Mouse (Mus musculus) fat pad, adult 2 months (tissue): ENCODE measurements around the gene Areg.
A peak's percentile ranks its signal among the peaks of the same experiment; 100 is the strongest.

Experiments
- DNase-seq: peaks from one replicate; pipeline ENCODE4 v3.0.0-alpha.2; 2011; ENCODE audit warnings: low read depth, low spot score; ENCODE audit errors: extremely low read depth

Areg gene

DNA sequence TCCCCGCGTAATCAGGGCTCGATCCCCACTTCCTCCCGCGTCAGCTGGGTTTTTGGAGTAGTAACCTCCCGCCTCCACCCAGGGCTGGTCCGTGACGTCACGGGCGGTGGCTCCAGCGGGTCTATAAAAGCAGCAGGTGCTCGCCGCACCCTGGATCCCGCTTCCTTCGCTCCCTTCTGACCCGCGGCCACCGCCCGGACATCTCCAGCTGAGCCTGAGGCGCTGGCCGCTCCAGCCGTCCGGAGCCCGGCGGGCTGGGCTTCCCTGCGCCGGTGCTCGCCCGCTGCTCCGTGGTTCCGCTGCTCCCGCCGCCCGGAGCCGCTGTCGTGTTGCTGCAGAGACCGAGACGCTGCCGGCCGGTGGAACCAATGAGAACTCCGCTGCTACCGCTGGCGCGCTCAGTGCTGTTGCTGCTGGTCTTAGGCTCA is at the start of gene Areg:
Gene Areg (plus strand): TSS at position 154 of the 428 bp plus-strand sequence.
- no peak for DNase-seq

- no peak for DNase-seq
These were observed 49.1 kb upstream of the Areg start for GRCm38 (mm10) chr5:91090301-91090700.

DNA sequence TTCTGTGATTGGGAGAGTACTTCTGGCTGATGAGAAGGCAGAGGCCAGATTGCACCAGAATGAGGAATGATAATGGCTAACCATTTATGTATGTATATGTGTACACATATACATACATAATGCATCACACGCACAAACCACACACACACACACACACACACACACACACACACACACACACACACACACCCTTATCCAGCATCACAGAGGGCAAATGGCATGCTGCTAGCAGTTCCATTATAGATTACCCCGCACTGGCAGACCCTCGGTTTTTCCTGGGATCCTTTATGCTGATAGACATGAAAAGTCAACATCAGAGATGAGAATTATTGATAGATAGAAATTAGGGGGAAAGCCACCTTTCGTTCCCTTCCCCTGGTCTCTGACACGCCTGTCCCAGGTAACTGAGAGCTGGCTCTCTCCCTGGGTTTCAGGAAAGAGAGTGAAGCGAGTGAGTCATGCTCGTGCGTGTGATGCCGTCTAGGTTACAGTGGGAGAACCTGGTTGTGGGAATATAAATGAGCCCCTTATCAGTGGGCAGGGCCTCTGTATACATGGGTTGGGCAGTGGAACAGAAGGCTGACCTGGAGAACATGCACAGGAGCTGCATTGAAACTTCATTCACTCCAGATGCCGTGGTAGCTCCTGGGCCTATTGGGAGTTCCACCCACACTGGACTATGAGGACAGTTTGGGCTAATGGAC is 41.3 kb upstream of the Areg start:
- DNase-seq = no peak

DNA sequence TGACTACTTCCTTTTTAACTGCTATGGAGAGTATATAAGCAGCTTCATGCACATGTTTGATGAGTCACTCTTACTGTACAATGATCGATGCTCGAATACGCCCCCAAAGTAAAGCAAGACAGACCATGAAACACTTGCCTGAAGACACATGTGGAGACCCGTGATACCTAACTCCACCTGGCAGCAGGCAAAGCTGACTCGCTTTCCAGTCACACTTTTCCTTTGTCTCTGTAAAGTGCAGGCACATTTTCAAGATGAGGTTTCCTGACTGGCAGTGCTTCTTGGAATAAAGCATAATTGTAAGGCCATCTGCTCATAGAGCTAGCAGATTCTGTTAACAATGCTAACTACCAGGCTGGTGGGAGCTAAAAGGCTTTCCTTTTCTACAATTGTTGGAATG is 37.7 kb upstream of the Areg start:
- DNase-seq = no peak

DNA sequence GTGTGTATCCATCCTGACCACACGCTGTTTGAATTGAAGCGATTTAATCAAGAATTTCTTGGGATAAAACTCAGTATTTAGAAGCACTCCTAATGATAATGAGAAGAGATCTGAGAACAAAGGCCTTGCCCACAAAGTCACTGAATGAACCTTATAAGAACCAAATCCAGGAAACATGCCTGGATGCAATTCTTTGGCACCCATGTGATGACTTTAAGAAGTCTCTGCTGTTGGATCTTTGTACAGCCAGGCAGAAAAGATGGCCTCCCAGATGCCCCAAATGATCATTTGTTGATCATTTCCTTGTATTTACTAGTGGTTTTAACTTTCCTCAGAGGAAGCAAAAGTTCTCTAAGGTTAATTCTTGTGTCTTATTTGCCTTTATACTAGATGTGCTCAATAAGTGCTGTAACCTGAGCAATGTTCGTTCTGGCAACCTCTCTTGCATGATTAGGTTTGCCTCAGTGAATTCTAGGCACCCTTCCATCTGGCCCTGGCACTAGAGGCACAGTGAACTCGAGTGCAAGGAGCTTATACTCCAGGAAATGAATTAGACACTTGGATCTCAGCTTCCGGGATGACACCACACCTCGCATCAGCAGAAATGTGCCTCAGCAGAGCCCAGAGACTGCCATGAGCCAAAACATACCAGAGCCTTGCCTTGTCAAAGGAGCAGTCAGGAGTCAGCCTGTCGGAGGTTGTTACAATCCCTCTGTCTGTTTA is 35.3 kb upstream of the Areg start:
- peak; percentile 46 for DNase-seq

DNA sequence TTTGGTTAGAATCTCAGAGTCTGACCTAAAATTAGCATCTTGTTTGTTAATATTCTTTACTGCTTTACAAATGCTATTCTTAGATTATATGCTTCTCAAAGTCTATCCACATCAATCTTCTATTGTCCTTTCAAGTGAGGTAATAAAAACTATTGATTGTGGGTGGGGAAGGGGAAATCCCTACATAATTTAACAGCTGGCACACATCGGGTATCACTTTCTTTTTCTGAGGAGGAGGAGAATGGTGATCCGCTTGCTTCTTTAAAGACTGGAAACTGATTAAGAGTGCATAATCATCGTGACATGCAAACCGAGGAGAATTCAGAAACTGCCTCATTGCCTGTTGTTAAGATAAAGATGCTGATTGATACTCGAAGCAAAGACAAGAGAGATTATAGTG is 33.2 kb upstream of the Areg start:
- no peak for DNase-seq

- no peak for DNase-seq
These were observed 29.3 kb upstream of the Areg start for GRCm38 (mm10) chr5:91110023-91110670.

GRCm38 (mm10) chr5:91111019-91111418 is 28.4 kb upstream of the Areg start:
- DNase-seq = no peak

DNA sequence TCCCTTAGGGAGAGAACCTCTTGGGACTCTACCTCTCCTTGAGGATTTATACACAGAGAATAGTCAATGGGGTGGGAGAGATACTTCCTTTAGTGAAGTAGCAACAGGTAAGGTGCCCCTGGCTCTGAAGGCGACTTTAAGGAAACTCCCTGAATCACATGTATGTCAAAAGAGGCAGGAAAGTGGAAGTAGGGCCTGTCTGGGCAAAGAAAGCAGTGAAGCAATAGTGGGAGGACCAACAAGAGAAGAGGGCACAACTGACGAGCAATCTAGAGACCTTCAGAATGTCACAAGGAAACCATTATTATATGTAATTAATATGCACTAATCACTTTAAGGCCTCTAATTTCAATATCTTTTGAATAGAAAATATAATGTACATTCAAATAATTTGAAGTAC is 25.4 kb upstream of the Areg start:
- no peak for DNase-seq

DNA sequence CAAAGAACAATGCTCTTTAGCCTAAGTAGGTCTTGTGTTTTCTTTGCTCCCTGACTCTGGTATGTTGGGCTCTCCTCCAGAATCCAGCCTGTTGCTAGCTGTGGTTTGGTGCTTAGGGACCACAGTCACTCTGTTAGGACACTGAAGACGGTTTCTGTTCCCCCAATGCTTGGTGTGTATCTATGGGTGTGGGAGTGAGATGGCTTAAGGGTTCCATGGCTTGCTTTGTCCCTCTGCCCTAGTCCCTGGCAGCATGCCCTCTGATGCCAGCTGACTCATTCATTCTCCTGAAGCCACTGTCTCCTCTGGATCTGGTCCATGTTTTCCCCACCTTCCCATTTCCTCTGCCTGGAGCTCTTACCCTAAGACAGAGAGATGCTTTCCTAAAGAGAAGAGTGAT is 24.8 kb upstream of the Areg start:
- DNase-seq = no peak

- no peak for DNase-seq
These were observed 20.8 kb upstream of the Areg start for GRCm38 (mm10) chr5:91118618-91119017.

DNA sequence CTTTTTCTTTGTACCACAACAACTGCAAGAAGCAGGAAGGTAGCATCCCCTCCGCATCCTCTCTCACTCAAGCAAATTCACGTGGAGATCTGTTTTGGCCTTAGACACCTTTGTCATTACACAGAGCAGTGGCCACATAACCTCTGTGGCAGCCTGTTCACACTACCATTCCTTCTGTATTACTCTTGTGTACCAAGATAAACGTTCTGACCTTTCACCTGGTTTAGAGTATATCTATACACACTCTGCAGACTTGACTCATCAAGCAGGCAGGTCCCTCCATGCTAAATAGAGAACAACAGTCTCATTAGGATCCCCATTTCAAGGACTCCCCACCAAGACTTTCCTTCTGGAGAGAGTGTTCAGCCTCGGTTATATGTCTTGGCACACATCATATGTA is 16.0 kb upstream of the Areg start:
- no peak for DNase-seq

- DNase-seq = no peak
These were observed 15.3 kb upstream of the Areg start for GRCm38 (mm10) chr5:91124140-91124539.

GRCm38 (mm10) chr5:91126623-91127022 is 12.8 kb upstream of the Areg start:
- DNase-seq = no peak

DNA sequence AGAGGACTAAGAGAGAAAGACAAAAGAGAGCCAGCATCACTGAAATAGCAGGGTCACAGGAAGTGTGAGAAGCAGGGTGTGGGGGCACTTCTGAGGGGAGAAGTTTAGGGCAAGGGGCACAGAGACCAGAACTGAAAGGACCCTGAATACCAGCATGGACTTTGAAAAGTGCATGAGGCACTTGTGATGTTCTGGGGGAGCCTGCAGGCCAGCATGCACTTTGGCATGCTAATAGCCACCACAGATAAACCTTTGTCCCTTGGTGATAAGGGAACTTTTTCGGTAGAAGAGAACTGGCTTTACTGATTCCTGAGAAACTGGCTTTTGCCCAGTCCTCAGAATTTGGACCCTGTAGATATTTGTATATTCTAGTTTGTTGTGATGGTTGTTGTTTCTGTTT is 4.4 kb upstream of the Areg start:
- no peak for DNase-seq

DNA sequence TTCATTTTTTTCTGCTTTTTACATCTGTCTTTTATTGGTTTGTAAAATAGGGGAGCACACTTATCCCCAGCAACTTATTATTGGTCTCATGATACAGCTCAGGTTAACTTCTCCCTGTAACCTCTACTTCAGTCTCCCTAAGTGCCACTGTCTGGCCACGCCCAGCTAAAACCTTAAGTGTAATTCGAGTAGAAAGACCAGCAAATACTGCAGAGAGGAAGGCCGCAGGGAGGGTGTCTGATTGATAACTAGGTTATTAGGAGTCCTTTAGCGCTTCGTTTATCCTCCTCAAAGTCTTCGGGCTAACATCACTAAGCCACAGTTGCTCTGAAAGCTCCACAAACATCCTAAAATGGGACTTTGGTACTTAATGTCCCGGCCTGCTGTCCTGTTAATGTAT is 429 bp upstream of the Areg start:
- DNase-seq = no peak

DNA sequence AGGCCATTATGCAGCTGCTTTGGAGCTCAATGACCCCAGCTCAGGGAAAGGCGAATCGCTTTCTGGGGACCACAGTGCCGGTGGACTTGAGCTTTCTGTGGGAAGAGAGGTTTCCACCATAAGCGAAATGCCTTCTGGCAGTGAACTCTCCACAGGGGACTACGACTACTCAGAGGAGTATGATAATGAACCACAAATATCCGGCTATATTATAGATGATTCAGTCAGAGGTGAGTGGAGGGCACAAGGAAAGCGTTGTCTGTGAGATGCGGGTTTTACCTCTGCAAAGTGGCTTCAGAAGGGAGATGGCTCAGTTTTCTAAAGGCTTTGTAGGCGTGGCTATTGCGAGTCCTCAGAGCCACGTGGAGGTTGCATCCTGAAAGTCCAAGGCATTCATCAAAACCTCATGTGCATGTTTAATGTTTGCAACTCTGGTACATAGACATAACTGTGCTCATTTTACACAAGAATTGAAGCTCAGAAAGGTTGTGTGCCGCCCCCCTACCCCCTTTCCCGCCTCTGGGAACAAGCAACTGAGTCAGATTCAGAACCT is 1.6 kb downstream of the Areg start:
- DNase-seq = no peak

DNA sequence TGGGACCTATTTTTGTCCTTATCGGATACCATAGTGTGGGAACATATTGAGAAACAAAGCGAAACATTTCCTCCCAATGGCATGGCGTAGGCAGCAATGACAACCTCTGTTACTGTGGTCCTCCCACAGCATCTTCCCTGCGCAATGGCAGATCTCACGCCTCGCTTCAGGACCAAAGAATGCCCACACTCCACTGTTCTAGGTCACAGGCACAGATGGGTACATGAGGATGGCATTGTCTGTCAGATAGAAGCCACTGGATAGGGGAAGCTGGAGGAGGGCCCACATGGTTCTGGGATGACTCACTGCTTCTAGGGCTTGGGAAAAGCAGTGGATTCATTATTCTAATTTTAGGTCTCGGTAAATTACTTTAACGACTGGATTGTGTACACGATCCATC is 5.6 kb downstream of the Areg start:
- peak; percentile 16 for DNase-seq

DNA sequence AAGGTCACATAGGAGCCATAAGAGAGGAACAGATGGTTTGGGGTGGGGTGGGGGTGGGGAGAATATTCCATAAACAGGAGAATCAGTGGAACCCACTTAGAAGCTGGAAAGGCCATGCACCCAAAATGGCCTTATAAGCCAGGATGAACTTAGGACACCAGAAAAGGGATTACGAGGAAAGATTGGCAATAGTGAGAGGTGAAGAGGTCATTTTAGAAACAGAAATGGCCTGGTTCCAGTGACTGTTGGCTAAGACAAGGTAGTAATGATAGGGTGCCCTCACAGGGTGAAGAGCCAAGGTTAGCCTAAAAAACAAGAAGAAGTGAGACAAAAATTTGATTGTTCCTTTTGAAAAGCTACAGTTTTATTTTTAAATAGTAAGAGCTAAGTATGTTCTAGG is 7.6 kb downstream of the Areg start:
- DNase-seq = peak; percentile 10

DNA sequence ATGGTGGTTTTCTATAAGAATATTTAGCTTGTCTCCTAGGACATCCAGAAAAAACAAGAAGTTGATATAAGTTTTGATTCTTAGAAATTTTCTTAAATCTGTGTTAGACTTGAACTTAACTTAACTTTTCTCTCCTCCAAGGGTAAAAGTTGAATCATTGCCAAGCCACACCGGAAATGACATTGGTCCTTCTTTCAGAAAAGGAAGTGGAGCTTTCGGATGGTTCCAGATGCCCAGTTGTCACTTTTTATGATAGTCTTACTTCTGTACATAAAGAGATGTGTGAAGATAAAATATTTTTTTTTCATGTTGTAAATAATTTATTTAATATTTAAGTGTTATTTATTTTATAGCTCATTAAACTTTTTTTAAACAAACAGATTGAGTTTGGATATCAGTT is 8.7 kb downstream of the Areg start:
- DNase-seq = no peak

DNA sequence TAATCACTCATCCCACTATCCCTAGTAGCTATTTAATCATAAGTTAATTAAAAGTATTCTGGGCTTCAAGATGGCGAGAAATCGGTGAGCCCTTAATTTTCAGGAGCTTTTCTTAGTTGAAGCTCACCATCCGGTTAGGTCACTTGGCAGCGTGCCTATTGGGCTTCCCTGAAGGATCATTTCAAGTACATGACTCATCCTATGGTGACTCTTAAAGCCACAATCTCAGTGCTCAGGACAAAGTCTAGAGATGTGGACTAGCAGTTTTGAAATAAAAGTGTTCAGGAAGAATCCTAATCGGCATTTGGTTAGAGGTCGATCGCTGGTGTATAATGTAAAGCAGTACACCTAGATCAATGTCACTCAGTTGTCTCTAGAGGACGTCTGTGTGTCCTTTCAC is 17.3 kb downstream of the Areg start:
- peak; percentile 14 for DNase-seq

DNA sequence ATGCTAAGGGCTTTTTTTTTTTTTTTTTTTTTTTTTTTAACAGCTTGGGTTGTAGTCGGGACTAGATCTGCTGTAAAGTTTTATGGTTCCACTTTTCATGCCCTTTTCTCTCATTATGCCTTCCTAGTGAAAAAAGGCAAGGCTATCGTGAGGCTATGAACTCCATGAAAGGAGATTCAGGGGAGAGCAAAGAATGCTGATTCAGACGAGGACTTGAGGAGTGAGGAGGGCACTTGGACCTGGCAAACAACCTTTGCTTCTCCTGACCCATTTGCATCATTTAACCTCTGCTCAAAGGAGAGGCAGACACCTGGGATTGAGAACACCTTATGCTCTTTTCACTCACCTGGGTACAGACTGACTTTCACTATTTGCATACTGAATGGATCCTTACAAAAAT is 17.8 kb downstream of the Areg start:
- DNase-seq = no peak
